Mouse (Mus musculus) embryonic facial prominence, embryonic 10.5 days (tissue): Measurements from ENCODE around the gene Rpl15. TPM values are rescaled to one million over a fixed set of nuclear protein-coding genes. Genes with fewer than 3 reads are reported as not detected.
A peak's percentile ranks its signal among the peaks of the same experiment; 100 is the strongest.

Source experiments
- DNase-seq: peaks from one replicate; pipeline ENCODE4 v3.0.0-alpha.2; 2017; ENCODE audit warnings: low spot score
- H3K27ac ChIP-seq: fragments of 300-500 bp; sonication (generic); replicated peaks from 2 replicates; pipeline ENCODE4 v1.5.1; 2016; ENCODE audit warnings: mild to moderate bottlenecking
- H3K27me3 ChIP-seq: fragments of 300-500 bp; sonication (generic); replicated peaks from 2 replicates; pipeline ENCODE4 v1.6.1; 2016; ENCODE audit warnings: low read depth, mild to moderate bottlenecking; ENCODE audit not compliant: poor library complexity, severe bottlenecking
- H3K36me3 ChIP-seq: fragments of 300-500 bp; sonication (generic); replicated peaks from 2 replicates; pipeline ENCODE4 v1.6.1; 2016; ENCODE audit warnings: mild to moderate bottlenecking, moderate library complexity
- H3K4me1 ChIP-seq: fragments of 300-500 bp; sonication (generic); 2 replicates; pipeline ENCODE4 v1.6.1; 2016
- H3K4me3 ChIP-seq: fragments of 300-500 bp; sonication (generic); 2 replicates; pipeline ENCODE4 v1.5.1; 2016; ENCODE audit warnings: mild to moderate bottlenecking, moderate library complexity
- H3K9me3 ChIP-seq: fragments of 300-500 bp; sonication (generic); 2 replicates; pipeline ENCODE4 v1.6.1; 2016; ENCODE audit warnings: mild to moderate bottlenecking
- WGBS: fragments of 180-500 bp; shearing (Covaris S2); methylation state at CpG from one replicate; pipeline ENCODE4 v1.1.7; 2016; 5-methylcytosine and 5-hydroxymethylcytosine counted together
- polyA plus RNA-seq: library from polyadenylated mRNA; unstranded; fragments of >200 nt; fragmentation: Nextera tagmentation; extraction: Ambion mirVana; gene quantifications from 2 replicates; pipeline ENCODE4 v1.2.1, GENCODE M21; 2016

Gene Rpl15
- polyA plus RNA-seq, result 464 and 490 TPM in 2 replicates

DNA sequence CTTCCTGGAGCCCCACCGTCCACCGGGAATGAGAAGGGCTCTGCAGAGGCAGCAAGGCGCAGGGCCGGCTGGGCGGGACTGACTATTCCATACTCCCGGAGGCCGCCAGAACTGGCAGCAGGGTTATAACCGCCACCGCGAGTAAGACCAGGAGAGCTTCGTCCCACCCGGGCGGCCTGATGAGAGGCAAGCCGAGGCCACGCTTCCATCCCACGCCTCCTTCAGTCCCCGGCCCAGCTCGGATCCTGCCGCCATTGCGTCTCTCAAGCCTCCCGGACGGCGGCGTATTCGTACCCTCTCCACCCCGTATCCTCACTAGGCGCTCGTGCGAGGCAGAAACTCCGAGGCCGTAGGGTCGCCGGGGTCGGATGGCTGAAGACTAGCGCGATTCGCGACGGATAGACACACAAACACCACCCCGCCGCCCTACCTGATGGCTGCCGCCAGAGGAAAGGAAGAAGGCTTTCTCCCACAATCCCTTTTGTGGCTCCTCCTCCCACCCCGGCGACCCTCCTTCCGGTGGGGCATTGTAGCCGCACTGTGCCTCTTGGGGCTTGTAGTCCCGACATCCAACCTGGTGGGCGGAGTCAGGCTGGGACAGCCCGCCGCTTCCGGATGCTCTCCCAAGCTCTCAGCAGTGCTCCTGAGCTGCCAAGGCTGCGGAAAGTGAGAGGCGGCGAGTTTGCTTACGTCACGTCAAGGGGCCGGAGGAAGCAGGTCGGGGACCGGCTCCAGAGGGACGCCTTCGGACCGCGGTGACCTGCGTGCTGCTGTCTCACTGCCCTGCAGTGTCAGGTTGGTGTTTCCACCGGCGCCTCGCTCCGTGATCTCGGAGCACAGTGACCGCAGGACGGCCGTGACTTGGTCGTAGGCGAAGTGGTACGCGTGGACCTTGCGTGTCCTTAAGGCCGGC lies at the start of gene Rpl15, which contains the start of gene Nkiras1:
Rpl15 (minus strand) TSS at position 863 of the 913 bp plus-strand sequence.
Nkiras1 (plus strand) TSS at position 608 of the 913 bp plus-strand sequence.
- Histone ChIP-seq H3K9me3 (no peaks in the 10 kb centered on the region), H3K4me3 (peak within 1 kb of the TSS; percentile 96)

GRCm38 (mm10) chr14:18317457-18318411 lies 46.5 kb upstream of the Rpl15 start:
- 88% methylated on average over 11 of the region's 11 CpGs for WGBS
- peaks cover 40% of the 10 kb centered on the region for H3K36me3 ChIP-seq
- H3K27me3 ChIP-seq, result no peaks in the 10 kb centered on the region
- H3K9me3 ChIP-seq, result no peaks in the 10 kb centered on the region
- DNase-seq, result no peak
- H3K4me3 ChIP-seq, result no peak overlapping the region
- H3K27ac ChIP-seq, result no peak overlapping the region
- H3K4me1 ChIP-seq, result no peaks in the 10 kb centered on the region

More for the DNA sequence above, at the start of gene Rpl15, which contains the start of gene Nkiras1:
- Histone ChIP-seq H3K4me1 (peaks cover 10% of the 10 kb centered on the region), H3K36me3 (peaks cover 39% of the 10 kb centered on the region), H3K27me3 (no peaks in the 10 kb centered on the region), H3K27ac (peak within 1 kb of the TSS; percentile 98)
- WGBS, result under 1% methylated on average over 78 of the region's 78 CpGs
- peak; percentile 99 for DNase-seq

- Histone ChIP-seq H3K9me3 (no peaks in the 10 kb centered on the region), H3K4me3 (no peak overlapping the region), H3K4me1 (no peaks in the 10 kb centered on the region), H3K36me3 (peaks cover 31% of the 10 kb centered on the region), H3K27ac (no peak overlapping the region), H3K27me3 (no peaks in the 10 kb centered on the region)
- 95% methylated on average over 5 of the region's 5 CpGs for WGBS
- no peak for DNase-seq
These were observed 33.0 kb upstream of the Rpl15 start for GRCm38 (mm10) chr14:18304165-18304564.

DNA sequence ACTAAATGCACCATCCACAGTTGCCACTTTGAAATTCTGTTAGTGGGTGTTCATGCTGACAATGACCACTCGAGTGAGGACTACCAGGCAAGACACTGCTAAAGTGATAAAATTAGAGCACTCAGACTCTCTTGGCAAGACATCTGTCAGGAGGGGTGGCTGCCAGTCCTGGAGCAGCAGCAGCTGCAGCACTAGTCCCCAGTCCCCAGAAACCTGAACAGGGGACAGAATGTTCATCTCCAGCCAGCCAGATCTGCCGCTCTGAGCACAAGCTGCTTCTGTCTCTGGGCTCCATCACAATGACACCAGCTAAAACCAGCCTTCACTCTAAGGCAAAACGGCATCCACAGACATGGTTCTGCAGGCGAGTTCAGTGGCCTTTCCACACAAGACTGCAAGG lies 32.1 kb upstream of the Rpl15 start:
- WGBS, result 86% methylated on average over 4 of the region's 4 CpGs

GRCm38 (mm10) chr14:18302750-18303149 lies 31.6 kb upstream of the Rpl15 start:
- 82% methylated on average over 3 of the region's 3 CpGs for WGBS
- Histone ChIP-seq H3K36me3 (peaks cover 35% of the 10 kb centered on the region), H3K4me1 (no peaks in the 10 kb centered on the region), H3K27me3 (no peaks in the 10 kb centered on the region), H3K9me3 (no peaks in the 10 kb centered on the region), H3K27ac (no peak overlapping the region), H3K4me3 (no peak overlapping the region)
- DNase-seq, result no peak

More for the DNA sequence above, 32.1 kb upstream of the Rpl15 start:
- peaks cover 35% of the 10 kb centered on the region for H3K36me3 ChIP-seq
- H3K27me3 ChIP-seq, result no peaks in the 10 kb centered on the region
- H3K27ac ChIP-seq, result no peak overlapping the region
- H3K4me3 ChIP-seq, result no peak overlapping the region
- no peak for DNase-seq
- H3K4me1 ChIP-seq, result no peaks in the 10 kb centered on the region
- no peaks in the 10 kb centered on the region for H3K9me3 ChIP-seq

DNA sequence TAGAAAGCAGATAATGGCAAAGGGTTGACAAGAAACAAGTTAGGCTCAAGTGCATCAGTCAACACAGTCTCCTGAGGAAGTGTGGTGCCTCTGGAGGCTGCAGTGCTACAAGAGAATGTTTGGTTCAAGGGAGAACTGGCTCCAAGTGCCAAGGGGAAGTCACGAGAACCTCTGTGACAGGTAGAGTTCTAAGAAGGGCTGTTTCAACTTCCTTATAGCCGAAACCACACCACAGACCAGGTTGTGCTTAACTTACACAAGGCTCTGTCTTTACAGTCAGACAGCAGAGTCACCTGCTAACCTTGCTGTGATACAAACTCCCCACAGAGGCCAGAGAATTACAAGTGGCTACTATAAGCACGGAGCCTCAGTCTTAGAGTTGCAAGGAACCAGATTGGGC lies 30.4 kb upstream of the Rpl15 start:
- 85% methylated on average over 3 of the region's 3 CpGs for WGBS
- H3K4me1 ChIP-seq, result no peaks in the 10 kb centered on the region

DNA sequence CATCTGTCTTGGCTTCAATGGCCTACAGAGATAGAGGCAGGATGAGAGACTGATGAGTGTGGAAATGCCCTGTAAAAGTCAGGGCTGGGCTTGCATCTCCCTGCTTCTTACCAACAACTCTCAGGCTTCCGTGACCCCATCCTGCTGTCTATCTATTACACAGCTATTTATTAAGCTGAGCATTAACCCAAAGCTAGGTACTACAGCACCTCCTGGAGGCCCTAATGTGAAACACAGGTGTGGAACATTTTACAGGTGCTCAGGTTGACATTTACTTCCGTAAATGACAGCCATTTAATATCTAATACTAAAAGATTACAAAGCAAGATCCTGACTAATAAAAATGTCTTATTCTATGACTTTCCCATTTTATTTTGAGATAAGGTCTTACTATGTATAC lies 29.5 kb upstream of the Rpl15 start:
- Histone ChIP-seq H3K27me3 (no peaks in the 10 kb centered on the region), H3K4me3 (no peak overlapping the region), H3K9me3 (no peaks in the 10 kb centered on the region), H3K27ac (no peak overlapping the region), H3K4me1 (no peaks in the 10 kb centered on the region), H3K36me3 (peaks cover 26% of the 10 kb centered on the region)
- WGBS, result 94% methylated on average over 2 of the region's 2 CpGs
- DNase-seq, result no peak

More for the DNA sequence above, 30.4 kb upstream of the Rpl15 start:
- peaks cover 35% of the 10 kb centered on the region for H3K36me3 ChIP-seq
- no peak for DNase-seq
- H3K27me3 ChIP-seq, result no peaks in the 10 kb centered on the region
- no peak overlapping the region for H3K27ac ChIP-seq
- H3K4me3 ChIP-seq, result no peak overlapping the region
- no peaks in the 10 kb centered on the region for H3K9me3 ChIP-seq

DNA sequence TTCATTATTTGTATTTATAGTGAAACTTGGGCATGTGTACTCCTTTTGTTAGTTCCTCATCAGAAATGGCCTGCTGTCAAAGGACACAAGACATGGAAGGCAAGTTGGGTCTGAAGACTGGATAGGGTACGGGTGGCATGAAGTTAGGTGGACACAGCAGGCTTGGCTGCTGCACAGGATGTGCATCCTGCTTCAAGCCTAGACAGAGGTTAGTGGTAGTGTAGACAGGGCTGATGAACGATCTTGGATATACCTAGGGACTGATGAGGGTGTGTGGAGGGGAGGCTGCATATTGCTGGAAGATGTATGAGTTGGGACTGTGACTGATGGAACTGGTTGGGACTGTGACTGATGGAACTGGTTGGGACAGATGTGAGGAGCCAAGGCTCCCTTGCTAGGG lies 27.7 kb upstream of the Rpl15 start:
- H3K4me1 ChIP-seq, result no peaks in the 10 kb centered on the region
- no peak for DNase-seq
- H3K4me3 ChIP-seq, result no peak overlapping the region
- no peaks in the 10 kb centered on the region for H3K9me3 ChIP-seq
- no peak overlapping the region for H3K27ac ChIP-seq
- peaks cover 21% of the 10 kb centered on the region for H3K36me3 ChIP-seq
- no peaks in the 10 kb centered on the region for H3K27me3 ChIP-seq
- 90% methylated on average over 2 of the region's 2 CpGs for WGBS

GRCm38 (mm10) chr14:18297441-18297840 lies 26.2 kb upstream of the Rpl15 start:
- H3K9me3 ChIP-seq, result no peaks in the 10 kb centered on the region
- H3K36me3 ChIP-seq, result peaks cover 17% of the 10 kb centered on the region
- H3K27ac ChIP-seq, result no peak overlapping the region
- H3K4me1 ChIP-seq, result no peaks in the 10 kb centered on the region
- 91% methylated on average over 2 of the region's 2 CpGs for WGBS
- DNase-seq, result no peak
- H3K27me3 ChIP-seq, result no peaks in the 10 kb centered on the region
- no peak overlapping the region for H3K4me3 ChIP-seq

- H3K27ac ChIP-seq, result no peak overlapping the region
- H3K27me3 ChIP-seq, result no peaks in the 10 kb centered on the region
- no peak overlapping the region for H3K4me3 ChIP-seq
- peaks cover 8% of the 10 kb centered on the region for H3K36me3 ChIP-seq
- no peaks in the 10 kb centered on the region for H3K9me3 ChIP-seq
- DNase-seq, result no peak
- 95% methylated on average over 3 of the region's 3 CpGs for WGBS
- no peaks in the 10 kb centered on the region for H3K4me1 ChIP-seq
These were observed 21.4 kb upstream of the Rpl15 start for GRCm38 (mm10) chr14:18292578-18292977.

- 92% methylated on average over 3 of the region's 3 CpGs for WGBS
- Histone ChIP-seq H3K9me3 (no peaks in the 10 kb centered on the region), H3K27ac (no peak overlapping the region), H3K27me3 (no peaks in the 10 kb centered on the region), H3K36me3 (peaks cover 12% of the 10 kb centered on the region), H3K4me1 (0 out of 2 replicates have a peak, but pooled peaks cover 3% of the 10 kb centered on the region), H3K4me3 (no peak overlapping the region)
- DNase-seq, result no peak
These were observed 20.9 kb upstream of the Rpl15 start for GRCm38 (mm10) chr14:18292111-18292510.

GRCm38 (mm10) chr14:18287391-18287790 lies 16.2 kb upstream of the Rpl15 start:
- H3K27me3 ChIP-seq, result no peaks in the 10 kb centered on the region
- H3K36me3 ChIP-seq, result peaks cover 28% of the 10 kb centered on the region
- no peak for DNase-seq
- no peak overlapping the region for H3K4me3 ChIP-seq
- 75% methylated on average over 2 of the region's 2 CpGs for WGBS
- 0 out of 2 replicates have a peak, but pooled peaks cover 3% of the 10 kb centered on the region for H3K4me1 ChIP-seq
- H3K27ac ChIP-seq, result no peak overlapping the region
- H3K9me3 ChIP-seq, result no peaks in the 10 kb centered on the region
